Mouse (Mus musculus): ENCODE measurements around the gene Tgm2.

Tgm2 gene

GRCm38 (mm10) chr2:158146223-158146622, at the start of gene Tgm2:
Tgm2 (minus strand) TSS chr2:158146436.
- DNase-seq (ENCODE audit: low read depth): peak; percentile 86

GRCm38 (mm10) chr2:158194945-158195640, 48.9 kb upstream of the Tgm2 start:
- DNase-seq (ENCODE audit: low read depth): peak; percentile 82

GRCm38 (mm10) chr2:158193611-158194336, 47.5 kb upstream of the Tgm2 start:
- DNase-seq (ENCODE audit: low read depth): no peak

- peak; percentile 29 for DNase-seq (ENCODE audit: low read depth)
Observed at GRCm38 (mm10) chr2:158191098-158191497, 44.9 kb upstream of the Tgm2 start.

- DNase-seq (ENCODE audit: low read depth): no peak
Observed at GRCm38 (mm10) chr2:158189451-158189850, 43.2 kb upstream of the Tgm2 start.

- no peak for DNase-seq (ENCODE audit: low read depth)
Observed at GRCm38 (mm10) chr2:158186206-158186871, 40.1 kb upstream of the Tgm2 start.

GRCm38 (mm10) chr2:158183266-158183665, 37.0 kb upstream of the Tgm2 start:
- DNase-seq (ENCODE audit: low read depth): no peak

GRCm38 (mm10) chr2:158181932-158182331, 35.7 kb upstream of the Tgm2 start:
- DNase-seq (ENCODE audit: low read depth): no peak

GRCm38 (mm10) chr2:158180797-158181196, 34.6 kb upstream of the Tgm2 start:
- DNase-seq (ENCODE audit: low read depth): peak; percentile 60

GRCm38 (mm10) chr2:158179370-158180111, 33.3 kb upstream of the Tgm2 start:
- peak; percentile 70 for DNase-seq (ENCODE audit: low read depth)

- DNase-seq (ENCODE audit: low read depth): no peak
Observed at GRCm38 (mm10) chr2:158178696-158179369, 32.6 kb upstream of the Tgm2 start.

- DNase-seq (ENCODE audit: low read depth): no peak
Observed at GRCm38 (mm10) chr2:158178139-158178538, 31.9 kb upstream of the Tgm2 start.

GRCm38 (mm10) chr2:158177574-158177973, 31.3 kb upstream of the Tgm2 start:
- DNase-seq (ENCODE audit: low read depth): no peak

- no peak for DNase-seq (ENCODE audit: low read depth)
Observed at GRCm38 (mm10) chr2:158176763-158177162, 30.5 kb upstream of the Tgm2 start.

- no peak for DNase-seq (ENCODE audit: low read depth)
Observed at GRCm38 (mm10) chr2:158175433-158175832, 29.2 kb upstream of the Tgm2 start.

GRCm38 (mm10) chr2:158174958-158175357, 28.7 kb upstream of the Tgm2 start:
- DNase-seq (ENCODE audit: low read depth): no peak

GRCm38 (mm10) chr2:158174438-158174837, 28.2 kb upstream of the Tgm2 start:
- no peak for DNase-seq (ENCODE audit: low read depth)

GRCm38 (mm10) chr2:158170394-158170793, 24.2 kb upstream of the Tgm2 start:
- DNase-seq (ENCODE audit: low read depth): no peak

- no peak for DNase-seq (ENCODE audit: low read depth)
Observed at GRCm38 (mm10) chr2:158169771-158170170, 23.5 kb upstream of the Tgm2 start.

- peak; percentile 49 for DNase-seq (ENCODE audit: low read depth)
Observed at GRCm38 (mm10) chr2:158169351-158169750, 23.1 kb upstream of the Tgm2 start.

GRCm38 (mm10) chr2:158168741-158169211, 22.5 kb upstream of the Tgm2 start:
- DNase-seq (ENCODE audit: low read depth): peak; percentile 88
